Mouse (Mus musculus) right cerebral cortex, postnatal 10 days (tissue): Measurements from ENCODE around the gene Lsm14b.

Source experiments
- DNase-seq, 2 experiments: peaks; one replicate each; pipeline ENCODE4 v3.0.0; 2021; ENCODE audit warnings: low spot score in 2 of 2

Gene Lsm14b

DNA sequence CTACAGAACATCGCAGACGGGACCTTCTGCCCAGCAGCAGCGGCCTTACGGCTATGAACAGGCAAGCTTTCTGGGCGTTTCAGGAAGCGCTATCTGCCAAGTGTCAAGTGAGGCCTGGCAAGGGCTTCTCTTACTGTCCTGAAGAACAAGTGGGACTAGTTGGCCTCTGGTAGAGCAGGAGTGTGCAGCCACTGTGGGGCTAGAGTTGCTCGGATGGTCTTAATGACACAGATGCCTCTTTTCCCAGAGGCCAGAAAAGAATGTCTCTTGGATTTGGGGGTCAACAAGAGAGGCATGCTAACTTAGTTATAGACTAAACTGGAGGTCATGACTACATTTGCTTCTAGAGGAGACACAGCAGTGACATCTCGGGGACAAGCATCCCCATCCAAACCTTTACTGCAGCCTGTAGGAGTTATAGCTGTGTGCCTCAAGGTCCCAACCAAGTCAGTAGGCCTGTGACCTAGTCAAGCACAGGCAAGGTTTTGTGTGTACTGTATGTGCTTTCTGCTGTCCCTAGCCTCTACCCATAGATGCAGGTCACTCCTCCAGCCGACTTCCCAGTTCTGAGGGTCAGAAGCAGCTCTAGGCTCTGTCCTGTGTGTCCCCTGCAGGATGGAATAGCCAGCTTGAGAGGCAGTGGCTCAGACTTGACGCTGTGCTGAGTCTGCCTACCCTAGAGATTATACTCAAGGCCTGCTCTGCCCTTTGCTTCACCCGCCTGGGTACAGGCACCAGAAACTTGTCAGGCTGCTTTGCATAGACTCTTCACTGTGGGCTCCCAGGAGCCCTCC lies 38.7 kb downstream of the Lsm14b start:
- DNase-seq = no peak

DNA sequence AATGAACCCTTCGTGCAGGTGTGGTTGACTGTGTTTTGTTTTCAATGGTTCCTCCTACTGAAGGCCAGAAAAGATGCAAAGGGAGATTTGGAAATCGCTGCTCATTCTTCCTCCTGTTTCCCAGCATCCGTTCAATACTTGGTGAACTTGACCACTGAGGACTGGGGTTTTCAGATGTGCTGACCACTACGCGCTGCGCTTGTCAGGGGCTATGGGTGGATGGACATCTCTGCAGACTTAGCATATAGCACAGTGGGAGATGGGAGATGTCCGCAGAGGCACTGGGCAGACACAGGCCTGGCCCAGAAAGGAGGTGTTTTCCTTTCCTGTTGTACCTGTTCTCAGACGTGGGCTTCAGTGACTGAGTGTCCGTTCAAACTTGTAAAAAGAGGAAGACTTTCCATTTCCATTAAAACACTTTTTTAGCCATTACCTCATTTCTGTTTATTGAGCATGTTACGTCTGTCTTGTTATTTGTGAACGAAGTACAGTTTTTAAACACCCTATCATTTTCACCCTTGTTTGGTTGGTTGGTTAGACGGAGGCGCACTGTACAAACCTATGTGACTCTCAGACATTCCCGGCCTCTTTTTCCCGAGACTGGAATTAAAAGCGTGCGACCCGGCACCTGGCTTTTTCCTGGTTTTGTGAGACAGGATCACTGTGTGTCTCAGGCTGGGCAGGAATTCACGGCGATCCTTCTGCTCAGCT lies 45.1 kb downstream of the Lsm14b start:
- no peak for DNase-seq

DNA sequence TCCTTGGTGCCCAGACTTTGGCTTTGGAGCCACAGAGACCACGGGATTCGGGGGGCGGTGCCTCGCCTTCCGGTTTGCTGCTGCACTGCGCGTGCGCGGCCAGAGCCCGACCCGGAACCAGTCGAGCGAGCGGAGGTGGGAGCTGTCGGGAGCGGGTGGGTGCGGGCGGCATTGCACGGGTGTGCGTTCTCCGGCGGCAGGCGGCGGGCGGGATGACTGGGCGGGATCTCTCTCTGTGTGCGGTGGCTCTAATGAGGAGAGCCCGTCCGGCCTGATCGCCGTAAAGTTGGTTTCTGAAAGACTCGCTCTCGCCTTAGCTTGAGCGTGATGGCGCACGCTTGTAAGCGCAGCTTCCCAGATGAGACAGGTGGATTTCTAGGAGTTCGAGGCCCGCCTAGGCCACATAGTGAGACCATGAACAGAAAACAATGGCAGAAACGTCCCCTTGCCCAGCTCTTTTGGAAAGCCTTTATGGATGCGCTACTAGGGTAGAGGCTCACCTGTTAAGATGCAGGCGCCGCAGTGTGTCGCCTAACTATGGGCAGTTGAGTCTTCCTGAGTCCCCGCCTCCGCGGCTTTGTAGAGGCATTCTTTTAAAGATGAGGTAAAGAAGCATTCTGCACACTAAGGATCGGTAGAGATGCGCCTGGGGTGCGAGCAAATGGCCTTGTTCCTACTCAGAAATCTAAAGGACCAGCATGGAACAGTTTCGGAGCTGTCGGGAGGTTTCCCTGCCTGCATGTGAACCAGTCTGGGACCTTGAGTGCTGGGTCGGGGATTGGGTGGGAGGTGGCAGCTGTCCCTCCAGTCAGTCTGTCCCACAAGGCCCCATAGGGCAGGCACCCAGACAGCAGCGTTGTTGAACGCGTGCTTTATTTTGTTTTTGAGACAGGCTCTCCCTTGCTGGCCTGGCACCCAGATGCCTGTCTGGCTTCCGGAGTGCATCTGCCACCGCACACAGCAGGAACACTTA lies 46.0 kb downstream of the Lsm14b start, which contains the start of gene Mtg2:
Gene Mtg2, plus strand, starts transcription at position 108 of the 973 bp plus-strand sequence.
- DNase-seq = peak; percentile 96 to 98

DNA sequence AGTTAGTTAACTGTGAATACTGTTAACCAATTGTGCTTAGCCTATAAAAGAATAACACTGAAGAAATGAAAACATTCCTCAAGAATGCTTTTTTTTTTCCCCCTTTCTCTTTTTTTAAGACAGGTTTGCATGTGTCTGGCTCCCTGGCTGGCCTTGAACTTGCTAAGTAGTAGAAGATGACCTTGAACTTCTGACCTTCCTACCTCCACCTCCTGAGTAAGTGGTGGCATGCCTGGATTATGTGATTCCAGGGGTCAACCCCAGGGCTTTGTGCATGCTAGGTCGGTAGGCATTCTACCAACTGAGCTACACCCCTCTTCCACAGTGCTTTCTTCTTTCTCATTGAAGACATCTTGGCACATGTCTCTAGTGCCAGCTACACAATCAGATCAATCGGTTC lies 46.9 kb downstream of the Lsm14b start:
- DNase-seq = no peak

DNA sequence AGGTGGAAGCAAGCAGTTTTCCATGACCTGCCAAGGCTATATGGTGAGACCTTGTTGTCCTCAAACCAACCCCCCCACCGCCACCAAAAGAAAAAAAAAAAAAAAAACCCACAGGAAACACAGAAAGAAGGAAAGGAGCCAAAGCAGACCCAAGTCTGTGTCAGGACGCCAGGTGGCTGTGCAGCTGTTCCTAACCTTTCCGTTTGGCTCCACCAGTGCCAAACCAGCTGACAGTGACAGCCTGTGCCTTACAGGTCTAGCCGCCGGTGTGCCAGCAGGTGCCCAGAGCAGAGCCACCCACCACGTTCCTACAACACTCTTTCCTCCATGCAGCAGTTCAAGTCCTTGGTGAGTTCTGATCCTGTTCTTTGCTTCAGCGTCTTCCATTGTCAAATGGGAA lies 48.1 kb downstream of the Lsm14b start:
- no peak for DNase-seq

DNA sequence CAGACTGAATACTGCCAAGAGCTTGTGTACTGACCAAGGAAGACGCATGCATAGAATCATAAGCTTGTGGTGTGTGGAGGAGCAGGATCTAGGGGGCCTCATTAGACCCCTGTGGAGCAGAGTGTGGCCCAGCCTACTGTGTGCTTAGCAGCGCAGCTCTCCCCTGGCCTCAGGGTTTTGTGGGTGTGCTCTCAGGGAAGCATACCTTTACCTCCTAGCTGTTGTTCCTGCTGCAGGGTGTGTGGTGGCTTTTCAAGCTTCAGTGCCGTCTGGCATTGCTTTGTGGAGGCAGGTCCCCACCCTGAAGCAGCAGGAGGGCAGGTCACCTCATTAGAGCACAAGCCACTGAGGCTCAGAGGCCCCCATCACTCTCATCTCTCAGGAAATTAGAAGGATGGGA lies 52.8 kb downstream of the Lsm14b start:
- no peak for DNase-seq

DNA sequence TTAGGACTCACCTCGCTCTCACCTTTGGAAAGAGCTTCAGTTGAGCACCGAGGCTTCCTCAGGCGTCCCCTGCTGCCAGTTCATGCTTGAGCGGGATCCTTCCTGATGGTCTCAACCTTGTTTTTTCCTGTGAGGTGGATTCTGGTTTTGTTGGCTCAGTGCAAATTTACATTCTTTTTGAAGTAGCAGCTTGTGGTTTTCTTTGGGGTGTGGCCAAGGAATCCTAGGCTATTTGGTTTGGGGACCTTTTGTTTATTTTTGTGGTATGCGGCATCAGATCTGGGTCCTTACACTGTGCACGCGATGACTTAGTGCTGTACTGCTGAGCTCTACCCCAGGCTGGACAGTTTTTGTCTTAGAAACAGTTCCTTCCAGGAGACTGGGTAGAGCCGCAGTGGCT lies 55.9 kb downstream of the Lsm14b start:
- DNase-seq = no peak

DNA sequence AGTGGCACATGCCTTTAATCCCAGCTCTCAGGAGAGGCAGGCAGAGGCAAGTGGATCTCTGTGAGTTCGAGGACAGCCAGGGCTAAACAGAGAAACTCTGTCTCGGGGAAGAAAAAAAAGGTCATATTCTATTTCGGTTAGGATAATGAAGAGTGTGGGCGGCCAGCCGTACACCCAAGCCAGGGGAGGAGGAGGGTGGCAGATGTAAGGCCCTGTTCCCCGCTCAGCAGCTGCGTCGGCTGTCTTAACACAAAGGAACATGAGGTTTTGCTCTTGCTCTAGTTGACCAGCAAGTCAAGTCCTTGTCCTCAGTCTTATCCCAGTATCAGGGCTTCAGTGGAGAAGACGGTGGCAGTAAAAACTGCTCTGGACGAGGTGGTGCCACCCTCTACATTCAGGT lies 58.3 kb downstream of the Lsm14b start:
- DNase-seq = no peak

DNA sequence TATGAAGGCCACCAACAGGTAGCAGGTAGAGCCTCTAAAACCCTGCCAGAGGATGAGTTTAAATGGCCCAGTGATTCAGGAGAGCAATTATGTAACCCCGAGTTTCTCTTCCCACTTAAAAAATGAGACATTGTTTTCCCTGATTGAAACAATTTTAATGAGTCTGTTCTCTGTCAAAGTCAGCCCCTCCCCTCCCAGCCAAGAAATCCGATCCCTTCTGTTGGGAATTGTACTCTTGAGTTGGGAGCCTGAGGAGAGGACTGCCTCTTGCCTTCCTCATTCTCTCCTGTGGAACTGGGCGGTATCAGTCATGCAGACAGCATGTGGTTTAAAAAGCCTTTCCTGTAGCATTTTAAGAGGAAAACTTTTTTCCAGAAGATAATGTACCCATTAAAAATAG lies 59.8 kb downstream of the Lsm14b start:
- no peak for DNase-seq
